Mouse (Mus musculus) liver, postnatal 0 days (tissue): ENCODE data around the gene Fxyd3.

Experiments used
- CTCF ChIP-seq: sonication (generic); IDR thresholded peaks from 2 replicates; pipeline ENCODE4 v1.5.1; 2016; ENCODE audit warnings: antibody characterized with exemption, low read depth
- EP300 ChIP-seq: IDR thresholded peaks from 2 replicates; pipeline ENCODE4 v1.6.1; 2016; ENCODE audit warnings: antibody characterized with exemption, low read depth, mild to moderate bottlenecking

GRCm38 (mm10) chr7:31070324-31070723, 6.2 kb downstream of the Fxyd3 start:
- no peak for TF ChIP-seq CTCF
- no peak for TF ChIP-seq EP300
